Mouse (Mus musculus) cortical plate, adult 2 months (tissue): ENCODE results near the gene Ago3.

ENCODE experiments used
- CTCF ChIP-seq: fragments of 200-500 bp; IDR thresholded peaks from 2 replicates; pipeline ENCODE4 v1.5.1; 2011; ENCODE audit warnings: mild to moderate bottlenecking, control low read depth, low read length; ENCODE audit not compliant: insufficient read depth; ENCODE audit errors: extremely low read depth
- POLR2A ChIP-seq: fragments of 200-500 bp; IDR thresholded peaks from 2 replicates; pipeline ENCODE4 v1.6.1; 2011; ENCODE audit warnings: mild to moderate bottlenecking, low read length, control low read depth; ENCODE audit not compliant: insufficient read depth; ENCODE audit errors: extremely low read depth

- TF ChIP-seq CTCF (no peak), POLR2A (no peak)
These were observed 16.8 kb downstream of the Ago3 start for GRCm38 (mm10) chr4:126412526-126412925.
